Comparison of ENCODE assay signal across 7 mouse cellular contexts in the genomic region with DNA sequence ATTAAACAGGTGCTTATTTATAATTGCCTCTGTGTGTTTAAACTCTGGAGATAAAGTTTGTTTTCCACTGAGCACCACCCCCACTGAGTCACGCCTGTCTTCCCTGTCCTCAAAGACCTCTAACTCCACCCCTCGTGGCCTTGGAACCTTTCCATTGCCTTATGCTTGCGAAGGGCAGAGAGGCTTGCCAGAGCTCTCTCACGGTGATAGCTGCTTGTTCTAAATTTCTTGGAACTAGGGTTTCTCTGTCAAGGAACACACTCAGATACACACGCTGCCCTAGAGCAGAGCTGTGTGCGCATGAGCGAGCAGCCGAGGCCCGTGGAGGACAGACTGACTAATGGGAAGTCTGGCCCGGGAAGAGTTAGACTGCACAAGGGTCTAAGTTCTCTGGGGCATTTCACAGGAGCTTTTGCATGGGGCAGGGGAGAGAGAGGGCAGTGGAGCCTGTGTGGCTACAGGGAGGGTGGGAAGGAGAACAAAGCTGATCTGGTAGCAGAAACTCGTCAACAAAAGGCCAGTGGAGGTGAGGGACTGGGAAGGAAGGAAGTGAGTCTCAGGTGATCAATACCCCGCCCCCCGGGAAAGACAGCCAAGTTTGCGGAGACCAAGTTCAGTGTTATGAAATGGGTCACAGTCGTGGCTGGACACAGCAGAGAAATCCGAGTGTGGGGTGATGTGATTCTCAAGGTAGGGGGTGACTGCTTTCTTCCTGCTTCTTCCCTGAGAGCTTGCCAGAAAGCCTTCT. TPM values are rescaled to one million over a fixed set of nuclear protein-coding genes. Genes with fewer than 3 reads are reported as not detected.
DNase-seq lines count a peak whose midpoint lies in the region; ATAC-seq lines count a peak whose summit lies in the region.

No protein-coding gene starts in this region.

- H3K9me3 ChIP-seq in heart, embryonic 14.5 days (ENCODE audit: control insufficient read depth, low read length): no peaks in the 10 kb centered on the region

- H3K36me3 ChIP-seq in heart, embryonic 14.5 days (ENCODE audit: control insufficient read depth, insufficient read depth, low read length): no peaks in the 10 kb centered on the region

- 41% methylated on average over 16 of the region's 16 CpGs for WGBS in heart, embryonic 14.5 days
- WGBS in large intestine, adult 2 months: 6% methylated on average over 16 of the region's 16 CpGs

- peak overlapping the region; percentile 77 to 87 for H3K27ac ChIP-seq in heart, embryonic 14.5 days (replicated peaks in 1 of 2; ENCODE audit: control insufficient read depth in 1 of 2, insufficient read depth in 1 of 2, low read depth in 2 of 2, low read length in 2 of 2)

- intact Hi-C loops in left cerebral cortex, postnatal 25 days (cut with DNase I): no loop called here

- H3K4me3 ChIP-seq in heart, embryonic 14.5 days (ENCODE audit: control insufficient read depth in 1 of 2, insufficient read depth in 1 of 2, low read depth in 1 of 2, low read length in 2 of 2): no peak overlapping the region

- peak; percentile 54 for ATAC-seq in heart, embryonic 14.5 days (ENCODE audit: insufficient number of reproducible peaks, insufficient read depth, low FRiP score, low read depth)

- H3K4me1 ChIP-seq in heart, embryonic 14.5 days (ENCODE audit: control insufficient read depth in 2 of 2, insufficient read depth in 2 of 2, low read length in 2 of 2): peaks cover 35 to 43% of the 10 kb centered on the region in 2 experiments

- peak overlapping the region; percentile 29 for H3K4me2 ChIP-seq in heart, embryonic 14.5 days (ENCODE audit: low read length)

- peak; percentile 73 for DNase-seq in 3134 (ENCODE audit: extremely low read depth, insufficient read length, low spot score)
- peak; percentile 16 for DNase-seq in CD4-positive helper T cell, adult 2 months (ENCODE audit: low read depth, low spot score)
- peak; percentile 44 for DNase-seq in c-Kit-positive CD71-negative TER-119-negative erythroid progenitor cells, embryonic 14.5 days (ENCODE audit: low read depth)
- peak; percentile 97 for DNase-seq in large intestine, adult 2 months (ENCODE audit: low read depth, low spot score)
- peak; percentile 85 for DNase-seq in testis, postnatal 10 days (ENCODE audit: low spot score)
- no peak for DNase-seq in left cerebral cortex, postnatal 25 days (ENCODE audit: low spot score in 2 of 2)

- H3K9ac ChIP-seq in heart, embryonic 14.5 days (ENCODE audit: low read length): peak overlapping the region; percentile 46

- H3K27me3 ChIP-seq in heart, embryonic 14.5 days (ENCODE audit: control insufficient read depth, insufficient read depth, low read length): no peaks in the 10 kb centered on the region

RNA-seq across cellular contexts. Expression of a gene that starts 51.1 kb away (rescaled TPM):
- 17.7 and 24.4 TPM in 2 replicates for polyA plus RNA-seq in heart, embryonic 14.5 days (2014; fragmentation: Nextera tagmentation; extraction: Ambion mirVana)
- polyA plus RNA-seq in large intestine, adult 2 months (2012; rRNA removed): 14.6 and 15.2 TPM in 2 replicates
- 10 to 100 TPM; 42.5 to 42.6 TPM for total RNA-seq in left cerebral cortex, postnatal 25 days (2021)

Comparison
In these comparisons a context has a peak if more than half of its experiments do, and no peak if none do; other contexts are left out.
1. DNase-seq: peak in 3134 (single experiment), CD4-positive helper T cell, adult 2 months (single experiment), c-Kit-positive CD71-negative TER-119-negative erythroid progenitor cells, embryonic 14.5 days (single experiment), large intestine, adult 2 months (single experiment) and testis, postnatal 10 days (single experiment); none in left cerebral cortex, postnatal 25 days (0 of 2).